Mouse (Mus musculus): ENCODE data around the gene Grasp.

Gene Grasp

DNA sequence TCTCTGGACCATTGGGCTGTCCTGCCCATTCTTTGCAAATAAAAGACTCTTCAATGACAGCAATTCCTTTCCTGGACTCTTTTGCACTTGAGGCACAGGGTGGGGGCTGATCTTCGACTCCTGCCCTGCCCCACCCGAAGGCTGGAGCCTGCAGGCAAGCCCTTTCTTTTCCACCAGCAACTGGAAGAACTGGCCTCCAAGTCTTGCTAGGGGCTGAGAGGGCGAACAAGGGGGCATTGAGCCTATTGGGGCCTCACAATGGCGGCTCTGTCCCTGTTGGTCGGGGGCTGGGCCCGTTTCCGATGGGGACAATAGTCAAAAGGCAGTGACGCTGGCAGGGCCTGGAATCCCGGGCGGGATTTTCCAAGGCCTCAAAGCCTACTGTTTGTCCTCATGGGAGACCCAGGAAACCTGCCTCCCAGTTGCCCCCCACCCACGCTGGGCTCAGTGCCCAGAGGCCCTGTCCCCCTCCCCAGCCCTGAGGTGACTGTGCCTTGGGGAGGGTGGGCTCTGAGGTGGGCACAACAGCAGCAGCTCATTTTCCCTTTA, 53.4 kb downstream of the Grasp start:
- DNase-seq: peak; percentile 53

DNA sequence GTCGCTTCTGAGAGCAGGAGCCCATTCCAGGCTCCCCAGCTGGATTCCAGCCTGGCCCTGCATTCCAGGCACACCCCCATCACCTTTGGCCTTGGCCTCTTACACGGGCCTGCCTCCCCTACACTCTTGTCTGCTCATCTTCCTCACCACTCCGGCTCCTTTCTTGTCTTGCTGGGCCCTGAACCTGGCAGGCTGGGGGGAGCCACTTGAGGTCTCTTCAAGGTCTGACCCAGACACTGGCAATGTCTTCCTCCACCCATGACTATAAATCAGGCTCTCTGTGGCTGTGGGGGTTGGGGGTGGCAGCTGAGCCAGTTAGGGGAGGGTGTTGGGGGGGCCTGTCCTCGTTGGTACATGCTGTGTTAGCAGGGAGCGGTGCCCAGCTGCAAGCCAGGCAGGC, 54.6 kb downstream of the Grasp start:
- DNase-seq: no peak

DNA sequence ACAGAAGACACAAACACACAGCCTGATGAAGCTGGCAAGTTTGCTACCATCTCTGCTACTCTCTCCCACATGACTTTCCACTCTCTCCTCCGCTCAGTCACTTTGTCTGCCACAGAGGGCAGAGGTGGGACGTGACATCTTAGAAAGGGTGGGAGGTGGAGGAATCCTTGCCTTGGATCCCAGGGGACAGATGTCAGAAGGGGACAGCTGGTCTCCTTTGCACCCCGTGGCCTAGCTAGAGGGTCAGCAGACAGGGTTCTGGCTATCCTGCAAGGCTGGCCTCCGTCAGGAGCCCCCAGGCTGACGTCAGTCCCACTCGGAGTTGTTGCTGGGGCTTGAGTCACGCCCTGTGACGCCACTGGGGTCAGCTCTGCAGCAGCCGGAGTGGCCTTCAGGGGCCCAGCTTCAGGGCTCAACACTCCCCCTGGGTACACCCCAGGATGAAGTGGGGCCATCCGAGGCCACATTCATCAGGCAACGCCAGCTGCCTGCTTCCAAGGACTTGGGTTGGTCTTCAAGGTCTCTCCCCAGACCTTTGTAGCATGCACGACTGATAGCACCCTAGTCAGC, 55.5 kb downstream of the Grasp start:
- no peak for DNase-seq
